Mouse (Mus musculus) limb, embryonic 15.5 days (tissue): ENCODE data around the gene Hoxc8. TPM values are rescaled to one million over a fixed set of nuclear protein-coding genes. Genes with fewer than 3 reads are reported as not detected.
A peak's percentile ranks its signal among the peaks of the same experiment; 100 is the strongest.

ENCODE experiments used
- ATAC-seq: fragments of 200-750 bp; cut with Nextera tagmentation; 2 replicates; pipeline ENCODE4 v1.8.0; 2017; ENCODE audit warnings: low read depth, moderate TSS enrichment; ENCODE audit not compliant: insufficient number of reproducible peaks, low FRiP score, low TSS enrichment
- H3K27ac ChIP-seq: fragments of 300-500 bp; sonication (generic); 2 replicates; pipeline ENCODE4 v1.5.1; 2015; ENCODE audit warnings: moderate library complexity, mild to moderate bottlenecking, inconsistent platforms
- H3K27me3 ChIP-seq: fragments of 300-500 bp; sonication (generic); 2 replicates; pipeline ENCODE4 v1.6.1; 2015; ENCODE audit warnings: inconsistent platforms
- H3K36me3 ChIP-seq: fragments of 300-500 bp; sonication (generic); 2 replicates; pipeline ENCODE4 v1.6.1; 2015; ENCODE audit warnings: inconsistent platforms
- H3K4me1 ChIP-seq: fragments of 300-500 bp; sonication (generic); 2 replicates; pipeline ENCODE4 v1.6.1; 2015; ENCODE audit warnings: inconsistent platforms
- H3K4me2 ChIP-seq: fragments of 300-500 bp; sonication (generic); 2 replicates; pipeline ENCODE4 v1.6.1; 2015; ENCODE audit warnings: mild to moderate bottlenecking, inconsistent platforms
- H3K4me3 ChIP-seq: fragments of 300-500 bp; sonication (generic); 2 replicates; pipeline ENCODE4 v1.5.1; 2015; ENCODE audit warnings: mild to moderate bottlenecking, inconsistent platforms
- H3K9ac ChIP-seq: fragments of 300-500 bp; sonication (generic); 2 replicates; pipeline ENCODE4 v1.6.1; 2015; ENCODE audit warnings: inconsistent platforms
- H3K9me3 ChIP-seq: fragments of 300-500 bp; sonication (generic); 2 replicates; pipeline ENCODE4 v1.6.1; 2016; ENCODE audit warnings: inconsistent platforms
- WGBS: fragments of 180-500 bp; shearing (Covaris S2); methylation state at CpG from one replicate; pipeline ENCODE4 v1.1.7; 2015; 5-methylcytosine and 5-hydroxymethylcytosine counted together
- polyA plus RNA-seq: library from polyadenylated mRNA; unstranded; fragments of >200 nt; fragmentation: Nextera tagmentation; extraction: Ambion mirVana; gene quantifications from 2 replicates; pipeline ENCODE4 v1.2.1, GENCODE M21; 2015

Gene Hoxc8
- polyA plus RNA-seq, 1 experiment from 2014 or later = 3.0 TPM

GRCm38 (mm10) chr15:102966776-102967311 is 23.6 kb upstream of the Hoxc8 start, which contains the start of gene Hoxc10:
TSS of gene Hoxc10 (plus strand) at chr15:102966796.
- peak within 1 kb of the TSS; percentile 51 for H3K27ac ChIP-seq
- H3K4me3 ChIP-seq = peak within 1 kb of the TSS; percentile 37
- peaks cover 91% of the 10 kb centered on the region for H3K27me3 ChIP-seq
- peak; percentile 60 for ATAC-seq
- H3K9me3 ChIP-seq = no peaks in the 10 kb centered on the region
- H3K4me1 ChIP-seq = peaks cover 18% of the 10 kb centered on the region
- peak within 1 kb of the TSS; percentile 48 for H3K4me2 ChIP-seq
- no peak within 1 kb of the TSS for H3K9ac ChIP-seq
- no peaks in the 10 kb centered on the region for H3K36me3 ChIP-seq
- 1% methylated on average over 27 of the region's 27 CpGs for WGBS

GRCm38 (mm10) chr15:102967312-102967510 is 23.2 kb upstream of the Hoxc8 start, which contains the start of gene Hoxc5:
TSS of gene Hoxc5 (plus strand) at chr15:102967443.
- Histone ChIP-seq H3K9me3 (no peaks in the 10 kb centered on the region), H3K27ac (peak within 1 kb of the TSS; percentile 51; the same call in 1 of the 2 replicates), H3K4me2 (peak within 1 kb of the TSS; percentile 48), H3K4me1 (peaks cover 18% of the 10 kb centered on the region), H3K36me3 (no peaks in the 10 kb centered on the region), H3K4me3 (peak within 1 kb of the TSS; percentile 37), H3K9ac (no peak within 1 kb of the TSS), H3K27me3 (peaks cover 94% of the 10 kb centered on the region)
- WGBS = 6% methylated on average over 12 of the region's 12 CpGs
- ATAC-seq = no peak

GRCm38 (mm10) chr15:102967511-102968397 is 22.7 kb upstream of the Hoxc8 start:
- H3K4me3 ChIP-seq = peak overlapping the region; percentile 37
- no peak overlapping the region for H3K9ac ChIP-seq
- peaks cover 20% of the 10 kb centered on the region for H3K4me1 ChIP-seq
- peaks cover 94% of the 10 kb centered on the region for H3K27me3 ChIP-seq
- H3K36me3 ChIP-seq = no peaks in the 10 kb centered on the region
- WGBS = 7% methylated on average over 34 of the region's 34 CpGs
- no peaks in the 10 kb centered on the region for H3K9me3 ChIP-seq
- no peak for ATAC-seq
- peak overlapping the region; percentile 48 for H3K4me2 ChIP-seq
- H3K27ac ChIP-seq = 0 out of 2 replicates have a peak overlapping the region, but pooled peaks have one; percentile 51

GRCm38 (mm10) chr15:102969296-102969695 is 21.1 kb upstream of the Hoxc8 start:
- Histone ChIP-seq H3K4me2 (no peak overlapping the region), H3K27ac (no peak overlapping the region), H3K4me3 (no peak overlapping the region), H3K27me3 (peaks cover 96% of the 10 kb centered on the region), H3K36me3 (no peaks in the 10 kb centered on the region), H3K9me3 (no peaks in the 10 kb centered on the region), H3K4me1 (peaks cover 19% of the 10 kb centered on the region), H3K9ac (no peak overlapping the region)
- no peak for ATAC-seq
- 26% methylated on average over 1 of the region's 1 CpGs for WGBS

- H3K27ac ChIP-seq = no peak overlapping the region
- ATAC-seq = no peak
- no peak overlapping the region for H3K9ac ChIP-seq
- H3K36me3 ChIP-seq = no peaks in the 10 kb centered on the region
- no peak overlapping the region for H3K4me3 ChIP-seq
- peaks cover 20% of the 10 kb centered on the region for H3K4me1 ChIP-seq
- H3K9me3 ChIP-seq = no peaks in the 10 kb centered on the region
- 4% methylated on average over 12 of the region's 12 CpGs for WGBS
- H3K27me3 ChIP-seq = peaks cover 93% of the 10 kb centered on the region
- H3K4me2 ChIP-seq = no peak overlapping the region
These were observed 19.7 kb upstream of the Hoxc8 start for GRCm38 (mm10) chr15:102970740-102971139.

- WGBS = 6% methylated on average over 21 of the region's 21 CpGs
- no peak overlapping the region; the same call in 1 of the 2 replicates for H3K27ac ChIP-seq
- no peak for ATAC-seq
- H3K4me1 ChIP-seq = peaks cover 19% of the 10 kb centered on the region
- no peaks in the 10 kb centered on the region for H3K36me3 ChIP-seq
- peak overlapping the region; percentile 29; the same call in 1 of the 2 replicates for H3K4me2 ChIP-seq
- H3K27me3 ChIP-seq = peaks cover 93% of the 10 kb centered on the region
- H3K9me3 ChIP-seq = no peaks in the 10 kb centered on the region
- H3K9ac ChIP-seq = no peak overlapping the region
- peak overlapping the region; percentile 17 for H3K4me3 ChIP-seq
These were observed 18.2 kb upstream of the Hoxc8 start for GRCm38 (mm10) chr15:102972254-102972653.

- H3K4me3 ChIP-seq = peak overlapping the region; percentile 17; the same call in 1 of the 2 replicates
- H3K4me1 ChIP-seq = peaks cover 22% of the 10 kb centered on the region
- H3K9ac ChIP-seq = no peak overlapping the region
- peaks cover 93% of the 10 kb centered on the region for H3K27me3 ChIP-seq
- H3K9me3 ChIP-seq = no peaks in the 10 kb centered on the region
- no peak for ATAC-seq
- WGBS = 11% methylated on average over 6 of the region's 6 CpGs
- H3K4me2 ChIP-seq = peak overlapping the region; percentile 29; the same call in 1 of the 2 replicates
- H3K27ac ChIP-seq = no peak overlapping the region
- H3K36me3 ChIP-seq = no peaks in the 10 kb centered on the region
These were observed 17.7 kb upstream of the Hoxc8 start for GRCm38 (mm10) chr15:102972753-102973152.

- H3K9ac ChIP-seq = no peak overlapping the region
- no peaks in the 10 kb centered on the region for H3K36me3 ChIP-seq
- H3K4me3 ChIP-seq = no peak overlapping the region
- 13% methylated on average over 7 of the region's 7 CpGs for WGBS
- H3K9me3 ChIP-seq = no peaks in the 10 kb centered on the region
- ATAC-seq = no peak
- H3K4me1 ChIP-seq = peaks cover 22% of the 10 kb centered on the region
- peak overlapping the region; percentile 39; the same call in 1 of the 2 replicates for H3K4me2 ChIP-seq
- no peak overlapping the region for H3K27ac ChIP-seq
- peaks cover 97% of the 10 kb centered on the region for H3K27me3 ChIP-seq
These were observed 15.4 kb upstream of the Hoxc8 start for GRCm38 (mm10) chr15:102975034-102975433.

- Histone ChIP-seq H3K4me2 (peak overlapping the region; percentile 39), H3K4me1 (peaks cover 25% of the 10 kb centered on the region), H3K4me3 (peak overlapping the region; percentile 28)
These were observed 14.7 kb upstream of the Hoxc8 start for GRCm38 (mm10) chr15:102975688-102976111.

GRCm38 (mm10) chr15:102976171-102976570 is 14.2 kb upstream of the Hoxc8 start, which contains the start of gene Hoxc9:
TSS of gene Hoxc9 (plus strand) at chr15:102976439.
- peak within 1 kb of the TSS; percentile 28 for H3K4me3 ChIP-seq
- no peaks in the 10 kb centered on the region for H3K36me3 ChIP-seq
- peaks cover 97% of the 10 kb centered on the region for H3K27me3 ChIP-seq
- H3K27ac ChIP-seq = peak within 1 kb of the TSS; percentile 29; the same call in 1 of the 2 replicates
- H3K9me3 ChIP-seq = no peaks in the 10 kb centered on the region
- peak within 1 kb of the TSS; percentile 39 for H3K4me2 ChIP-seq
- WGBS = 5% methylated on average over 20 of the region's 20 CpGs
- H3K9ac ChIP-seq = no peak within 1 kb of the TSS
- peaks cover 29% of the 10 kb centered on the region for H3K4me1 ChIP-seq
- no peak for ATAC-seq

More at GRCm38 (mm10) chr15:102975688-102976111, 14.7 kb upstream of the Hoxc8 start:
- Histone ChIP-seq H3K9me3 (no peaks in the 10 kb centered on the region), H3K9ac (no peak overlapping the region), H3K27me3 (peaks cover 97% of the 10 kb centered on the region), H3K36me3 (no peaks in the 10 kb centered on the region), H3K27ac (no peak overlapping the region)
- WGBS = 4% methylated on average over 21 of the region's 21 CpGs
- ATAC-seq = no peak

- no peaks in the 10 kb centered on the region for H3K36me3 ChIP-seq
- 4% methylated on average over 37 of the region's 37 CpGs for WGBS
- peak overlapping the region; percentile 28 for H3K4me3 ChIP-seq
- peaks cover 97% of the 10 kb centered on the region for H3K27me3 ChIP-seq
- ATAC-seq = no peak
- H3K9ac ChIP-seq = no peak overlapping the region
- peaks cover 35% of the 10 kb centered on the region for H3K4me1 ChIP-seq
- H3K9me3 ChIP-seq = no peaks in the 10 kb centered on the region
- peak overlapping the region; percentile 39 for H3K4me2 ChIP-seq
- H3K27ac ChIP-seq = peak overlapping the region; percentile 29; the same call in 1 of the 2 replicates
These were observed 13.6 kb upstream of the Hoxc8 start for GRCm38 (mm10) chr15:102976631-102977422.
